Mouse (Mus musculus) ES-Bruce4 (cell line): ENCODE measurements around the gene Iqcj. TPM values are rescaled to one million over a fixed set of nuclear protein-coding genes. Genes with fewer than 3 reads are reported as not detected.

Experiments used
- H3K27ac ChIP-seq: 2 replicates; pipeline ENCODE4 v1.5.1; 2012; ENCODE audit warnings: low read length, inconsistent platforms; ENCODE audit not compliant: insufficient read depth
- H3K27me3 ChIP-seq: 2 replicates; pipeline ENCODE4 v1.6.1; 2012; ENCODE audit warnings: mild to moderate bottlenecking, low read length, inconsistent platforms; ENCODE audit not compliant: control insufficient read depth, poor library complexity, insufficient read depth, severe bottlenecking
- H3K36me3 ChIP-seq: 2 replicates; pipeline ENCODE4 v1.6.1; 2012; ENCODE audit warnings: inconsistent platforms, mild to moderate bottlenecking, low read length, moderate library complexity; ENCODE audit not compliant: control insufficient read depth, poor library complexity, insufficient read depth, severe bottlenecking
- H3K4me1 ChIP-seq: one replicate; pipeline ENCODE4 v1.8.1; 2011; ENCODE audit warnings: low read length; ENCODE audit not compliant: control insufficient read depth, insufficient read depth
- H3K4me3 ChIP-seq: 2 replicates; pipeline ENCODE4 v1.5.1; 2011; ENCODE audit warnings: low read depth, mild to moderate bottlenecking, low read length
- H3K9ac ChIP-seq: 2 replicates; pipeline ENCODE4 v1.6.1; 2012; ENCODE audit warnings: low read depth, mild to moderate bottlenecking, inconsistent platforms; ENCODE audit not compliant: poor library complexity, severe bottlenecking
- H3K9me3 ChIP-seq: replicated peaks from 2 replicates; pipeline ENCODE4 v1.6.1; 2012; ENCODE audit warnings: mild to moderate bottlenecking, low read length, inconsistent platforms; ENCODE audit not compliant: control insufficient read depth, poor library complexity, insufficient read depth, severe bottlenecking
- CTCF ChIP-seq: IDR thresholded peaks from one replicate; pipeline ENCODE4 v1.8.1; 2011; ENCODE audit warnings: low read depth, low read length
- EP300 ChIP-seq: IDR thresholded peaks from 2 replicates; pipeline ENCODE4 v1.6.1; 2011; ENCODE audit warnings: low read depth, low read length; ENCODE audit not compliant: insufficient read depth
- POLR2A ChIP-seq: IDR thresholded peaks from one replicate; pipeline ENCODE4 v1.8.1; 2011; ENCODE audit warnings: low read length; ENCODE audit not compliant: insufficient read depth
- polyA plus RNA-seq: library from polyadenylated mRNA; stranded (reverse); fragments of >200 nt; gene quantifications from 2 replicates; pipeline ENCODE4 v1.2.4, GENCODE M21; 2011; ENCODE audit warnings: low read depth; ENCODE audit not compliant: missing spikeins, insufficient read depth, insufficient read length

Iqcj gene
- polyA plus RNA-seq, 1 experiment: not detected

- Histone ChIP-seq H3K4me1 (no peaks in the 10 kb centered on the region), H3K4me3 (no peak overlapping the region), H3K9me3 (no peaks in the 10 kb centered on the region), H3K27ac (no peak overlapping the region), H3K36me3 (no peaks in the 10 kb centered on the region), H3K9ac (no peak overlapping the region), H3K27me3 (no peaks in the 10 kb centered on the region)
- TF ChIP-seq POLR2A (no peak), CTCF (no peak), EP300 (no peak)
Measured at GRCm38 (mm10) chr3:67884335-67884734, 7.7 kb upstream of the Iqcj start.

GRCm38 (mm10) chr3:67886176-67886575 lies 5.8 kb upstream of the Iqcj start:
- H3K9ac ChIP-seq: no peak overlapping the region
- no peaks in the 10 kb centered on the region for H3K9me3 ChIP-seq
- no peak overlapping the region for H3K27ac ChIP-seq
- no peaks in the 10 kb centered on the region for H3K4me1 ChIP-seq
- no peaks in the 10 kb centered on the region for H3K36me3 ChIP-seq
- no peak overlapping the region for H3K4me3 ChIP-seq
- H3K27me3 ChIP-seq: no peaks in the 10 kb centered on the region
- TF ChIP-seq POLR2A: no peak

GRCm38 (mm10) chr3:67887251-67887650 lies 4.8 kb upstream of the Iqcj start:
- H3K27ac ChIP-seq: no peak overlapping the region
- H3K9ac ChIP-seq: no peak overlapping the region
- no peaks in the 10 kb centered on the region for H3K4me1 ChIP-seq
- no peaks in the 10 kb centered on the region for H3K9me3 ChIP-seq
- no peaks in the 10 kb centered on the region for H3K27me3 ChIP-seq
- no peak overlapping the region for H3K4me3 ChIP-seq
- no peaks in the 10 kb centered on the region for H3K36me3 ChIP-seq
- TF ChIP-seq EP300 (no peak), POLR2A (no peak), CTCF (no peak)

GRCm38 (mm10) chr3:67892768-67893167 lies 748 bp downstream of the Iqcj start:
- H3K36me3 ChIP-seq: no peaks in the 10 kb centered on the region
- no peak overlapping the region for H3K9ac ChIP-seq
- H3K27me3 ChIP-seq: no peaks in the 10 kb centered on the region
- no peaks in the 10 kb centered on the region for H3K9me3 ChIP-seq
- H3K4me1 ChIP-seq: no peaks in the 10 kb centered on the region
- no peak overlapping the region for H3K27ac ChIP-seq
- no peak overlapping the region for H3K4me3 ChIP-seq
- TF ChIP-seq POLR2A (no peak), CTCF (no peak), EP300 (no peak)

GRCm38 (mm10) chr3:67902517-67902916 lies 10.5 kb downstream of the Iqcj start:
- no peaks in the 10 kb centered on the region for H3K36me3 ChIP-seq
- no peaks in the 10 kb centered on the region for H3K9me3 ChIP-seq
- no peak overlapping the region for H3K9ac ChIP-seq
- H3K27ac ChIP-seq: no peak overlapping the region
- no peaks in the 10 kb centered on the region for H3K4me1 ChIP-seq
- TF ChIP-seq CTCF (no peak), EP300 (no peak), POLR2A (no peak)
- no peaks in the 10 kb centered on the region for H3K27me3 ChIP-seq
- no peak overlapping the region for H3K4me3 ChIP-seq

- TF ChIP-seq POLR2A (no peak), EP300 (no peak), CTCF (no peak)
- H3K36me3 ChIP-seq: no peaks in the 10 kb centered on the region
Measured at GRCm38 (mm10) chr3:67908586-67908985, 16.6 kb downstream of the Iqcj start.

GRCm38 (mm10) chr3:67918098-67918497 lies 26.1 kb downstream of the Iqcj start:
- no peaks in the 10 kb centered on the region for H3K9me3 ChIP-seq
- no peak overlapping the region for H3K27ac ChIP-seq
- no peak for TF ChIP-seq POLR2A

More at GRCm38 (mm10) chr3:67908586-67908985, 16.6 kb downstream of the Iqcj start:
- Histone ChIP-seq H3K9ac (no peak overlapping the region), H3K4me1 (no peaks in the 10 kb centered on the region), H3K27ac (no peak overlapping the region), H3K27me3 (no peaks in the 10 kb centered on the region), H3K4me3 (no peak overlapping the region), H3K9me3 (no peaks in the 10 kb centered on the region)

More at GRCm38 (mm10) chr3:67918098-67918497, 26.1 kb downstream of the Iqcj start:
- Histone ChIP-seq H3K36me3 (no peaks in the 10 kb centered on the region), H3K4me1 (no peaks in the 10 kb centered on the region), H3K27me3 (no peaks in the 10 kb centered on the region; the same call in 1 of the 2 replicates), H3K9ac (no peak overlapping the region), H3K4me3 (no peak overlapping the region)
